Mouse (Mus musculus) liver, adult 2 months (tissue): ENCODE measurements around the gene 4921524J17Rik. TPM values are rescaled to one million over a fixed set of nuclear protein-coding genes. Genes with fewer than 3 reads are reported as not detected.

Experiments
- DNase-seq: peaks from one replicate; pipeline ENCODE4 v3.0.0-alpha.2; 2011; ENCODE audit warnings: low read depth, low spot score; ENCODE audit errors: extremely low read depth
- H3K27ac ChIP-seq: fragments of 200-500 bp; replicated peaks from 2 replicates; pipeline ENCODE4 v1.5.1; 2012; ENCODE audit warnings: low read depth, mild to moderate bottlenecking, control low read depth, inconsistent platforms, low read length; ENCODE audit not compliant: insufficient read depth
- H3K27me3 ChIP-seq: fragments of 200-500 bp; 2 replicates; pipeline ENCODE4 v1.6.1; 2012; ENCODE audit warnings: mild to moderate bottlenecking, moderate library complexity, low read length, inconsistent platforms; ENCODE audit not compliant: control insufficient read depth, insufficient read depth
- H3K36me3 ChIP-seq: fragments of 200-500 bp; 2 replicates; pipeline ENCODE4 v1.6.1; 2012; ENCODE audit warnings: low read length, inconsistent platforms; ENCODE audit not compliant: control insufficient read depth, insufficient read depth
- H3K4me1 ChIP-seq: fragments of 200-500 bp; 2 replicates; pipeline ENCODE4 v1.6.1; 2011; ENCODE audit warnings: low read length; ENCODE audit not compliant: control insufficient read depth, insufficient read depth
- H3K4me3 ChIP-seq: fragments of 200-500 bp; 2 replicates; pipeline ENCODE4 v1.5.1; 2011; ENCODE audit warnings: low read depth, mild to moderate bottlenecking, control low read depth, low read length, moderate library complexity; ENCODE audit not compliant: insufficient read depth
- H3K79me2 ChIP-seq: fragments of 200-500 bp; 2 replicates; pipeline ENCODE4 v1.6.1; 2012; ENCODE audit warnings: inconsistent platforms, mild to moderate bottlenecking, low read length, moderate library complexity; ENCODE audit not compliant: control insufficient read depth, insufficient read depth
- H3K9ac ChIP-seq: fragments of 200-500 bp; 2 replicates; pipeline ENCODE4 v1.6.1; 2012; ENCODE audit warnings: low read depth, mild to moderate bottlenecking, control low read depth, inconsistent platforms, low read length
- CTCF ChIP-seq: fragments of 200-500 bp; IDR thresholded peaks from 2 replicates; pipeline ENCODE4 v1.5.1; 2011; ENCODE audit warnings: low read depth, low read length, control low read depth
- POLR2A ChIP-seq: fragments of 200-500 bp; IDR thresholded peaks from 2 replicates; pipeline ENCODE4 v1.6.1; 2011; ENCODE audit warnings: low read length, control low read depth; ENCODE audit not compliant: insufficient read depth; ENCODE audit errors: extremely low read depth
- WGBS: fragments of 180-500 bp; shearing (Covaris S2); methylation state at CpG from one replicate; pipeline ENCODE4 v1.1.7; 2018; 5-methylcytosine and 5-hydroxymethylcytosine counted together
- polyA plus RNA-seq: library from polyadenylated mRNA; depleted of rRNA; stranded (reverse); fragments of >200 nt; gene quantifications from 2 replicates; pipeline ENCODE4 v1.2.3, GENCODE M21; 2012
- total RNA-seq: library from RNA; depleted of rRNA; stranded (reverse); fragments of >200 nt; gene quantifications from 2 replicates; pipeline ENCODE4 v1.2.3, GENCODE M21; 2014

4921524J17Rik gene
- total and polyA plus RNA-seq, 2 experiments, result 2.9 to 8.6 TPM

DNA sequence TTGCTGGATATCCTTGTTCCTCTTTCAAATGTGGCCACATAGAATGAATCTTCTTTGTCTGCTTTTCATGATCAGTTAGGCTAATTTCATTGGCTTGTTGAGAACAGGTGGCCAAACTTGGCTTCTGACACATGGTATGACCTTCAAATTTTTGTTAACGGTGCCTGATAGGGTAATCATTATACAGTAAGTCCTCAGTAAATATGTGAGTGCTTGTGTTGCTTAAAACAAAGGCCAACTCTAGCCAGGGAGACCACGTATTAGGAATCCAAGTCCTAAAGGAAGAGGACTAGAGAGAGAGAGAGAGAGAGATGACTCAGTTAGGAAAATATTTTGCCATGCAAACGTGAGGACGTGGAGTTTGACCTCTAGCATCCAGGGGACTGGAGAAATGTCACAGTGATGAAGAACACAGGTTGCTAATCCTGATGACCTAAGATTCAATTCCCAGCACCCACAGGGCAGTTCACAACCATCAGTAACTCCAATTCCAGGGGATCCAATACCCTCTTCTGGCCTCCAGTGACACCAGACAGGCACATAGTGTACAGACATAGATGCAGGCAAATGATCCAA, 44.4 kb upstream of the 4921524J17Rik start:
- no peaks in the 10 kb centered on the region for H3K79me2 ChIP-seq
- no peak overlapping the region for H3K4me3 ChIP-seq
- H3K27ac ChIP-seq, result peak overlapping the region; percentile 96
- H3K36me3 ChIP-seq, result no peaks in the 10 kb centered on the region
- H3K9ac ChIP-seq, result 0 out of 2 replicates have a peak overlapping the region, but pooled peaks have one; percentile 21
- peaks cover 31% of the 10 kb centered on the region for H3K4me1 ChIP-seq
- TF ChIP-seq POLR2A (0 out of 2 replicates have a peak, but pooled peaks have one; percentile 5), CTCF (no peak)
- peak; percentile 97 for DNase-seq
- WGBS, result 16% methylated on average over 4 of the region's 4 CpGs
- H3K27me3 ChIP-seq, result no peaks in the 10 kb centered on the region

DNA sequence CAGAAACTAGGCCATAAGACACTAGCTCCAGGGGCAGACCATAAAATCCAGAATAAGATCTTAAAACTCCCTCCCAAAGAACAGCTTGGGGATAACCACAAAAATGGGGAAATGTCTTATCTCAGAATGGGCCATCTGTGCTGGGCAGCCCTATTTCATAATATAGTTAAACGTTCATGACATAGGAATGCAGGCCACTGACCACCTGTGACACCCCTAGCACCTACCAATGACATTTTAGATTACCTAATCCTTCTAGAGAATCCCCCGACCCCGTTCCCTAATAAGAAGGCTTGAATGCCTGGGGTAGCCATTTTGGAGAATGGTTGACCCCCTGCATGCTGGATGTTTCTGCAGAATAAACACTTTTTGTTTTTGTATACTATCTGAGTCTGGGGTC, 42.3 kb upstream of the 4921524J17Rik start:
- Histone ChIP-seq H3K4me1 (peaks cover 31% of the 10 kb centered on the region), H3K9ac (no peak overlapping the region), H3K79me2 (no peaks in the 10 kb centered on the region), H3K27me3 (no peaks in the 10 kb centered on the region), H3K36me3 (no peaks in the 10 kb centered on the region), H3K4me3 (no peak overlapping the region), H3K27ac (no peak overlapping the region)
- DNase-seq, result no peak
- WGBS, result 81% methylated on average over 3 of the region's 3 CpGs
- no peak for TF ChIP-seq CTCF
- no peak for TF ChIP-seq POLR2A

DNA sequence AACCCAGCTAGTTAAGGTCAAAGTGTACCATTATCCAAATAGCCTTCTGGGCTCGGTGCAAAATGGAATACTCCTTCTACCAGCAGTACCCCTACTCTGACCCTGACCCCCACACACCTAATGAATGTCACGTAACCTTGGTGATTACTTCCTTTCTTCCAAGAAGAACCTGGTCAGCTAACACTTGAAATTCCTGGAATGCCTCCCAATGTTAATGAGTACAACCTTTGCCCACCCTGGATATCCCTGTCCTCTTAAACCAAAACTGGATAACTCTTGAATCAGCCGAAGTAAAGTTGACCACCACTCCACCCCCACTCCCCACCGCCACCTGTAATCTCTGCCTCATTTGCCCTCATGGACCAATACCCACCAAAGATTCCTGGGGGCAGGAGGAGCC, 40.6 kb upstream of the 4921524J17Rik start:
- H3K27me3 ChIP-seq, result no peaks in the 10 kb centered on the region
- peaks cover 22% of the 10 kb centered on the region for H3K4me1 ChIP-seq
- no peaks in the 10 kb centered on the region for H3K36me3 ChIP-seq
- DNase-seq, result no peak
- TF ChIP-seq POLR2A (no peak), CTCF (no peak)
- no peaks in the 10 kb centered on the region for H3K79me2 ChIP-seq
- H3K4me3 ChIP-seq, result no peak overlapping the region
- H3K27ac ChIP-seq, result no peak overlapping the region
- no peak overlapping the region for H3K9ac ChIP-seq
- 58% methylated on average over 4 of the region's 4 CpGs for WGBS

DNA sequence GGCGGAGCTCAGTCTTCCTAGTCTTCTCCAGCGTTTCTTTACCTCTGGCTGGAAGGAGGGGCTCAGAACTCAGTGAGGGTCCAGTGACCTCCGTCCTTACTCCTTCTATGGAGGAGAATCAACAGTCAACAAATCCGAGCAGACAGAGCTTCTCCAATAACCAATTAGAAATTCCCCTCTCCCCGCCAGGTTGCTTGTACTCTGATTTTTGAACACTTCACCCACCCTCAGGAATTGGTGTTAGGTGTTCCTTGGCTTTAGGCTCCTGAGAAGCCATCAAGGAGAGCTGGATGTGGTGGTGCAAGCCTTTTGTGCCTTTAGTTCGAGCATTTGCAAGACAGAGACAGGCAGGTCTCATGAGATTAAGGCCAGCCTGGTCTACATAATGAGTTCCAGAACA, 40.2 kb upstream of the 4921524J17Rik start:
- no peak overlapping the region for H3K9ac ChIP-seq
- WGBS, result 79% methylated on average over 6 of the region's 6 CpGs
- H3K4me1 ChIP-seq, result peaks cover 18% of the 10 kb centered on the region
- no peaks in the 10 kb centered on the region for H3K36me3 ChIP-seq
- H3K27ac ChIP-seq, result no peak overlapping the region
- TF ChIP-seq CTCF (no peak), POLR2A (no peak)
- H3K4me3 ChIP-seq, result no peak overlapping the region
- H3K79me2 ChIP-seq, result no peaks in the 10 kb centered on the region
- no peak for DNase-seq
- no peaks in the 10 kb centered on the region for H3K27me3 ChIP-seq

DNA sequence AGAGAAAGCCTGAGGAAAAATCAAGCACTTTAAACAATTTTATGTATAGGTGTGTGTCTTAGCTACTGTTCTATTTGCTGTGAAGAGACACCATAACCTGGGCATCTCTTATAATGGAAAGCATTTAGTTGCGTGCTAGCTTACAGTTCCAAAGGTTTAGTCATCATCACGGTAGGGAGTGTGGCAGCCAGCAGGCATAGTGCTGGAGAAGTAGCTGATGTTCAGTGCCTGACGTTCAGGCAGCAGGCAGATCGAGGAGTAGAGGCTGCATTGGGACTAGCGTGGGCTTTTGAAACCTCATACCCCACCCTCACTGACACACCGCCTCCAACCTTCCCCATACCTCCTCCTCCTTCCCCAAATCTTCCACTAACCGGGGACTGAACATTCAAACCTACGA, 38.1 kb upstream of the 4921524J17Rik start:
- H3K9ac ChIP-seq, result no peak overlapping the region
- TF ChIP-seq CTCF (no peak), POLR2A (no peak)
- H3K36me3 ChIP-seq, result no peaks in the 10 kb centered on the region
- no peaks in the 10 kb centered on the region for H3K79me2 ChIP-seq
- WGBS, result 89% methylated on average over 8 of the region's 8 CpGs
- H3K4me1 ChIP-seq, result peaks cover 8% of the 10 kb centered on the region; the same call in 1 of the 2 replicates
- no peak for DNase-seq
- no peak overlapping the region for H3K27ac ChIP-seq
- no peak overlapping the region for H3K4me3 ChIP-seq
- H3K27me3 ChIP-seq, result no peaks in the 10 kb centered on the region

DNA sequence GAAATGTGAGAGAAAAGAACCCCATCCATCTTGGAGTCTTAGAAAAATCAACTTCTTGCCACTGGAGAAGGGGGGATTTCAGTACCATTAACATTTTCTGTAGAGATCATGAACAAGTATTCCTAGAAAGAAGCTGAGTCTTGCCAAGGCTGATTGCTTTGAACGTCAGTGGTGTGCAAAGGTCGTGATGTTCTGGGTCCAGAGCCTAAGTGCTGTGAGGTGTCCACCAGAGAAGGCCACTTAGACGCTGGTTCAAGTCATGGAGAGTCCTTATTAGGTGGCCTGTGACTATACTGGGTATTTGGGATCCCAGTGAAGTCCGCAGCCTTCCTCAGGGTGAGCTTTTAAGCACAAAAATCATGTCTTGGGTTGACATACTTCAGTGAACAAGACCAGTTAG, 33.4 kb upstream of the 4921524J17Rik start:
- Histone ChIP-seq H3K36me3 (no peaks in the 10 kb centered on the region), H3K4me1 (peaks cover 9% of the 10 kb centered on the region), H3K9ac (no peak overlapping the region), H3K4me3 (no peak overlapping the region), H3K79me2 (no peaks in the 10 kb centered on the region), H3K27me3 (no peaks in the 10 kb centered on the region), H3K27ac (no peak overlapping the region)
- WGBS, result 47% methylated on average over 4 of the region's 4 CpGs
- TF ChIP-seq POLR2A, result no peak
- no peak for TF ChIP-seq CTCF
- peak; percentile 79 for DNase-seq
